Mouse (Mus musculus) kidney, adult 2 months (tissue): ENCODE results near the gene Atg10. TPM values are rescaled to one million over a fixed set of nuclear protein-coding genes. Genes with fewer than 3 reads are reported as not detected.
A peak's percentile ranks its signal among the peaks of the same experiment; 100 is the strongest.

Experiments used
- DNase-seq: peaks from one replicate; pipeline ENCODE4 v3.0.0; 2021
- H3K27ac ChIP-seq: fragments of 200-500 bp; 2 replicates; pipeline ENCODE4 v1.5.1; 2012; ENCODE audit warnings: low read depth, low read length, control low read depth, inconsistent platforms; ENCODE audit not compliant: insufficient read depth
- H3K27me3 ChIP-seq: fragments of 200-500 bp; replicated peaks from 2 replicates; pipeline ENCODE4 v1.6.1; 2012; ENCODE audit warnings: mild to moderate bottlenecking, moderate library complexity, low read length, inconsistent platforms; ENCODE audit not compliant: control insufficient read depth, insufficient read depth
- H3K36me3 ChIP-seq: fragments of 200-500 bp; 2 replicates; pipeline ENCODE4 v1.6.1; 2012; ENCODE audit warnings: mild to moderate bottlenecking, moderate library complexity, low read length, inconsistent platforms; ENCODE audit not compliant: control insufficient read depth, insufficient read depth
- H3K4me1 ChIP-seq: fragments of 200-500 bp; 2 replicates; pipeline ENCODE4 v1.6.1; 2011; ENCODE audit warnings: low read length; ENCODE audit not compliant: control insufficient read depth, insufficient read depth
- H3K4me3 ChIP-seq: fragments of 200-500 bp; 2 replicates; pipeline ENCODE4 v1.5.1; 2011; ENCODE audit warnings: mild to moderate bottlenecking, low read depth, low read length, control low read depth; ENCODE audit not compliant: insufficient read depth
- CTCF ChIP-seq: fragments of 200-500 bp; conservative IDR thresholded peaks from 2 replicates; pipeline ENCODE4 v1.5.1; 2011; ENCODE audit warnings: low read depth, mild to moderate bottlenecking, control low read depth, low read length, moderate library complexity, mixed read lengths; ENCODE audit not compliant: insufficient read depth, insufficient read length
- POLR2A ChIP-seq: fragments of 200-500 bp; IDR thresholded peaks from one replicate; pipeline ENCODE4 v1.6.1; 2011; ENCODE audit warnings: low read depth, low read length, control low read depth
- WGBS: fragments of 180-500 bp; shearing (Covaris S2); methylation state at CpG from one replicate; pipeline ENCODE4 v1.1.7; 2018; 5-methylcytosine and 5-hydroxymethylcytosine counted together
- polyA plus RNA-seq: library from polyadenylated mRNA; depleted of rRNA; stranded (reverse); fragments of >200 nt; gene quantifications from 2 replicates; pipeline ENCODE4 v1.2.3, GENCODE M21; 2012

Atg10 gene
- polyA plus RNA-seq, 1 experiment = 7.8 TPM

DNA sequence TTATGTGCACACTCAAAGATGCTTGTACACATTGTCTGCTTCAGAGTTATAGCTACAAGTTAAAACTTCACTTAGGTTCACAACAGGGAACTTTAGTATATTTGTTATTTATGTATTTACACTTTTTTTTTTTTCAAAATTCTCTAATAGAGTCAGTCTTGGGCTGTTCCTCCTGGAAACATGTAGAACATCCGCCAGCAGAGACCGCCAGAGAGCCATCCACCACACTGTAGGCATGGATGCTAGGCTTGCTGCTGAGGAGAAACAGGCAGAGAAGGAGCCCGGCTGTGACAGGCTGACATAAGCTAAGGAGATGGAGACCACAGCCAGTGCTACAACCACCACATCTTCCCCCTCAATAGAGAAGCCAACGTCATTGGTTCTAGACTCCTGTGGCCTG is 256.3 kb downstream of the Atg10 start:
- TF ChIP-seq POLR2A (no peak), CTCF (peak; percentile 82)
- no peak overlapping the region for H3K27ac ChIP-seq
- no peaks in the 10 kb centered on the region for H3K27me3 ChIP-seq
- H3K4me3 ChIP-seq = no peak overlapping the region
- DNase-seq = peak; percentile 84
- WGBS = 11% methylated on average over 4 of the region's 4 CpGs
- H3K4me1 ChIP-seq = peaks cover 3% of the 10 kb centered on the region; the same call in 1 of the 2 replicates
- no peaks in the 10 kb centered on the region for H3K36me3 ChIP-seq

DNA sequence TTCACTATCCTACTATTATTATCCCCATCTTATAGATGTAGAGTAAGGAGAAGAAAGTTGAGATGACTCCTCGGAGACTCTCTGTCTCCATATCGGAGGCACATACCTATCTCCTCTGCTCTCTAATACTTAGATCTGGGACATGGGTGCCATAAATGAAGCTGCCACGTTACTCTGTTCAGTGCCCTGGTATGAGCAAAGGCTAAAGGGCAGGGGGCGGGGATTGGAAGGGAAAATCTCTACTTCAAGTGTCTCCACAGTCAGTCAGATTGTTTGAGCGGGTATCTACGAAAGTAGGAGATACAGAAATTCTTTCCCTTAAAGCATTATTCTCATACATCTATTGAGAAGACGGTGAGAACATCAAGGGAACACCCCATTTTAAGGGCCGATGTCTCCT is 257.8 kb downstream of the Atg10 start:
- H3K4me1 ChIP-seq = peaks cover 3% of the 10 kb centered on the region; the same call in 1 of the 2 replicates
- H3K36me3 ChIP-seq = no peaks in the 10 kb centered on the region
- TF ChIP-seq POLR2A (no peak), CTCF (no peak)
- DNase-seq = peak; percentile 83
- 69% methylated on average over 8 of the region's 8 CpGs for WGBS
- H3K4me3 ChIP-seq = no peak overlapping the region
- H3K27me3 ChIP-seq = no peaks in the 10 kb centered on the region
- H3K27ac ChIP-seq = no peak overlapping the region

GRCm38 (mm10) chr13:90964511-90964910 is 259.3 kb downstream of the Atg10 start:
- TF ChIP-seq CTCF (no peak), POLR2A (no peak)
- no peak overlapping the region for H3K27ac ChIP-seq
- no peaks in the 10 kb centered on the region for H3K36me3 ChIP-seq
- no peak overlapping the region for H3K4me3 ChIP-seq
- WGBS = 38% methylated on average over 4 of the region's 4 CpGs
- DNase-seq = peak; percentile 73
- peaks cover 10% of the 10 kb centered on the region; the same call in 1 of the 2 replicates for H3K4me1 ChIP-seq
- H3K27me3 ChIP-seq = no peaks in the 10 kb centered on the region

DNA sequence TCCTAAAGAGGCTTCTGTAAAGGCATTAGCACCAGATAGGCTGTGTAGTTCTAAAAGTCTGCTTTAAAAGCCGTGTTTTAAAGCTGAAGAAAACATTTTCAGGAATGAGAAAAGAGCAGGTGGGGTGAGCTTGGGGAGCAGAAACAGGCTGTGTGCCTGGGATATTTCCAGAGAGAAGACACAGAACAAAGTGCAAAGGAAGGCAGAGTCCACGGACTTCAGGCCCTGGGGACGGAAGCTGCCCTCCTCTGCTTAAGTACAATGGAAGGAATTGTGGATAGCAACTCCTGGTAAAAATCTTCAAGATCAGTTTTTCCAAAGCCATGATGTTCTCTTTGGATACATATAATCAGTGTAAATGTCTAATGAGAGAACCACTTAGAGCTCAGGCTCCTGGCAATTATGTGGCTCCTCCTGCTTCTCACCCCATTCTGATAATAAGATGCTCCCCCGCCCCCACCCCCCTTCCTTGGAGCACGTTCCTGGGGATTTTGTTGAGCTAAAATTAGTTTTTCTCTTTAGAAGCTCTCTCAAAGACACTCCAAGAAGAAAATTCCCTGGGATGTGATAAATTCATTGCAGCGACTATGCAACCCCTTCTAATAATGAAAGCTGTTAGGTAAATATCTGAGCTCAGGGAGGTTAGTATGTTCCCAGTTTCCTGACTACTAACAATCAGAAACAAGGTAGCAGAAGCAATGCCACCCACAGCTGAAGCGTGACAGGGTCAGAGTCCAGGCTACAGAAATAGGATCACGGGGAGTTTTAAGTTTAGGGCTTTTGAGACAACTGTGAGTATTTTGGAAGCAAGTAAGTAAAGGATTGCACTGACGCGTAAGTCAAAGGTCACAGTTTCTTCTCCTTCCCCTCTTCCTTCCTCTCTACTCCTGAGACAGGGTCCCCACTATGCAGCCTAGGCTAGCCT is 260.7 kb downstream of the Atg10 start:
- peak; percentile 81 for DNase-seq

DNA sequence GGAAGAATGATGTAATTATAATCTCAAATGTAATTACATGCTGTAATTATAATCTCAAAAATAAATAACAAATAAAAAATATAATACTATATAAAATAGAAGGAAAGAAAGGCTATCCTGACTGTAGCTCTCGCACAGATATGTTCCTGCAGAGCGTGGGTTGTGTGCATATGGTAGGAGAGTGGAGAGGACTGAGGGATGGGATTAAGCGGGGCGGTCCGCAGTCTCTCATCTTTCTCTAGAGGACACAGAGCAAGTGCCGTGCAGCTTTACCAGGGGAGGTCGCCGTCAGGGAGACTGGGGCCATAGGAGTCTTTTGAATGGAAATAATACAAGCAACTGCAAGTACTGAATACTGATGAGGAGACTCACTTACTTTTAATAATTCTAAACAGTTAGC is 263.2 kb downstream of the Atg10 start:
- WGBS = 97% methylated on average over 8 of the region's 8 CpGs
- TF ChIP-seq POLR2A = no peak
- no peak for TF ChIP-seq CTCF

More for the DNA sequence above, 260.7 kb downstream of the Atg10 start:
- no peak for TF ChIP-seq CTCF
- Histone ChIP-seq H3K27me3 (no peaks in the 10 kb centered on the region), H3K4me3 (no peak overlapping the region), H3K27ac (peak overlapping the region; percentile 99), H3K4me1 (peaks cover 10% of the 10 kb centered on the region; the same call in 1 of the 2 replicates), H3K36me3 (no peaks in the 10 kb centered on the region)
- WGBS = 50% methylated on average over 10 of the region's 10 CpGs

DNA sequence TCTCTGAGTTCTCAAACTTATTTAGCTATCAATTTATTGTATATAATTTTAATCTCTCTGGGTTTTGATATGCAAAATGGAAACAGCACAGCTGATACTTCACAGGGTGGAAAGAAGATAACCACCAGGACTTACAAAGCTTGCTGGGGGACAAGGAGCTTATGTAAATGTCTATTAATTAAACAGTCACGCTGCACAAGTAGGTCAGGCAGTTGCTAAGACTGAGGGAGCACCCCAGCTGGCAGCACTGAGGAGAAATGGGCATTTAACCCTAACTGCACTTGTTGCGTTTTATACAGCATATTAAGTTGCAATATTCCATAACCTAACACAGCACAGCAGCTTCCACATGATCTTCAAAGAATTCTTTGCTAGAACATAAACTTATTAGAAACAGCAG is 264.9 kb downstream of the Atg10 start:
- H3K36me3 ChIP-seq = no peaks in the 10 kb centered on the region
- H3K27ac ChIP-seq = no peak overlapping the region
- WGBS = 48% methylated on average over 2 of the region's 2 CpGs
- peaks cover 7% of the 10 kb centered on the region; the same call in 1 of the 2 replicates for H3K4me1 ChIP-seq
- TF ChIP-seq POLR2A = no peak
- TF ChIP-seq CTCF = no peak
- peak; percentile 32 for DNase-seq
- no peak overlapping the region for H3K4me3 ChIP-seq
- H3K27me3 ChIP-seq = no peaks in the 10 kb centered on the region

More for the DNA sequence above, 263.2 kb downstream of the Atg10 start:
- no peaks in the 10 kb centered on the region for H3K36me3 ChIP-seq
- DNase-seq = no peak
- peaks cover 10% of the 10 kb centered on the region; the same call in 1 of the 2 replicates for H3K4me1 ChIP-seq
- no peaks in the 10 kb centered on the region for H3K27me3 ChIP-seq
- H3K27ac ChIP-seq = no peak overlapping the region
- H3K4me3 ChIP-seq = no peak overlapping the region

GRCm38 (mm10) chr13:90939600-90939999 is 284.2 kb downstream of the Atg10 start:
- DNase-seq = no peak
- Histone ChIP-seq H3K36me3 (no peaks in the 10 kb centered on the region), H3K27me3 (no peaks in the 10 kb centered on the region), H3K27ac (no peak overlapping the region), H3K4me3 (no peak overlapping the region), H3K4me1 (no peaks in the 10 kb centered on the region)
- TF ChIP-seq CTCF (no peak), POLR2A (no peak)
- whole genome bisulfite sequencing = 83% methylated on average over 5 of the region's 5 CpGs
